Mouse (Mus musculus): ENCODE measurements around the gene Spata32. TPM values are rescaled to one million over a fixed set of nuclear protein-coding genes. Genes with fewer than 3 reads are reported as not detected.
A peak's percentile ranks its signal among the peaks of the same experiment; 100 is the strongest.

Spata32 gene
- total and polyA plus RNA-seq, 3 experiments, result not detected

DNA sequence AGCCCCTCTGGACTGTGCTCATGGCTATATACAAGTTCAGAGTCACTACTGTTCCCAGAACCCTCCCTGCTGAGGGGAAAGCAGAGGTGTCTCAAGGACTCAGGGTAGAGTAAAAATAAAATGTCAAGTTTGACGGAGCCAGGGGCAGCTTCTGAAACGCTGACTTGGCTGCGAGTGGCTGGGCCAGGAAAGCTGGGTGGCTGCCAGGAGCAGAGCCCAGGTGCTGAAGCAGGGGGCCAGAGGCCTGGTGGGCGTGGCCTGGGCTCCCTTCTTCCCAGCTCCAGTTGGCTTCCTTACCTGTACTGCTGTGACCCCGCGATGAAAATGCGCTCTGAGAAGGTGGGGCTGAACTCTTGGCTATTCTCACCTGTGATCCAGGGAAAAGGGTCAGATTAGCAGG is 22.5 kb upstream of the Spata32 start:
- peaks cover 24 to 73% of the 10 kb centered on the region in 2 experiments for H3K4me1 ChIP-seq (ENCODE audit: control insufficient read depth in 1 of 2, insufficient read depth in 2 of 2)
- peaks cover under 1% of the 10 kb centered on the region; the same call in 1 of the 2 replicates for H3K79me2 ChIP-seq (replicated peaks; ENCODE audit: control insufficient read depth, extremely low read depth, insufficient read depth, poor library complexity, severe bottlenecking)
- H3K27ac ChIP-seq (ENCODE audit: insufficient read depth, low read depth), result no peak overlapping the region
- H3K4me3 ChIP-seq (replicated peaks in 1 of 3; ENCODE audit: low read depth in 2 of 3, low read length in 2 of 3, poor library complexity in 1 of 3), result no peak overlapping the region
- no peak for DNase-seq (ENCODE audit: extremely low read depth)
- peaks cover 12% of the 10 kb centered on the region for H3K9me3 ChIP-seq (replicated peaks; ENCODE audit: low read length)
- H3K36me3 ChIP-seq (replicated peaks in 1 of 2; ENCODE audit: control insufficient read depth in 1 of 2, insufficient read depth in 1 of 2, low read length in 1 of 2), result peaks cover 57 to 86% of the 10 kb centered on the region in 2 experiments
- in situ Hi-C loops (cut with MboI; ENCODE audit: low pct_ligation_motif_present, low pct_unique_long_range_greater_than_20kb, low sequenced_read_pairs) (no loop called here), dilution Hi-C loops (cut with MboI; ENCODE audit: extremely low pct_ligation_motif_present, extremely low pct_unique_long_range_greater_than_20kb, low sequenced_read_pairs) (no loop called here)
- TF ChIP-seq CTCF (conservative IDR thresholded peaks at IDR 0.05 in 1 of 2, IDR thresholded peaks at IDR 0.05 in 1 of 2; ENCODE audit: low read depth in 2 of 2, low read length in 2 of 2) (no peak), JUND (conservative IDR thresholded peaks at IDR 0.05; ENCODE audit: low read depth, low read length) (no peak), MEF2A (IDR thresholded peaks at IDR 0.05; ENCODE audit: borderline replicate concordance, low read depth, low read length) (no peak), HCFC1 (IDR thresholded peaks at IDR 0.05; ENCODE audit: low read depth, low read length) (no peak), MAFK (IDR thresholded peaks at IDR 0.05; ENCODE audit: insufficient replicate concordance, low read length) (no peak), MXI1 (IDR thresholded peaks at IDR 0.05; ENCODE audit: low read depth, low read length) (no peak), NRF1 (IDR thresholded peaks at IDR 0.05; ENCODE audit: low read depth, low read length) (no peak), SMC3 (IDR thresholded peaks at IDR 0.05; ENCODE audit: low read depth, low read length) (no peak), POLR2AphosphoS2 (IDR thresholded peaks at IDR 0.05; ENCODE audit: low read depth, low read length) (no peak), USF2 (conservative IDR thresholded peaks at IDR 0.05; ENCODE audit: low read depth, low read length) (no peak), ZC3H11A (IDR thresholded peaks at IDR 0.05; ENCODE audit: low read depth, low read length) (no peak), CHD1 (IDR thresholded peaks at IDR 0.05; ENCODE audit: low read depth, low read length) (no peak)
- no peak overlapping the region for H3K9ac ChIP-seq (ENCODE audit: insufficient read depth, low read depth)
- no peak overlapping the region for H3K4me2 ChIP-seq (ENCODE audit: insufficient read depth, low read depth, poor library complexity, severe bottlenecking)
- H3K27me3 ChIP-seq (replicated peaks), result no peaks in the 10 kb centered on the region

DNA sequence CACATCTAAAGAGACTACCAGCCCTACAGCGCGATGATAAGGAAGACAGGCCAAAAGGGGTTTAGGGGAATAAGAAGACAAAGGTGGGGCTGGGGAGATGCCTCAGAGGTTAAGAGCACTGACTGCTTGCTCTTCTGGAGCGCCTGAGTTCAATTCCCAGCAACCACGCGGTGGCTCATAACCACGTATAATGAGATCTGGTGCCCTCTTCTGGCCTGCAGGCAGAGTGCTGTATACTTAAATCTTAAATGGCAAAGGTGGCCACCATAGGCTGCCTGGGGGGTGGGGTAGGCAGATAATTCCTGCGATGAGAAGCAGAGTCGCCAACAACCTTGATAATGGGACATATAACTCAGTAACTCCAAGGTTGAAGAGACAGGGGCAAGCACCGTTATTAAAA is 19.5 kb upstream of the Spata32 start:
- peaks cover 25 to 76% of the 10 kb centered on the region in 2 experiments for H3K4me1 ChIP-seq (ENCODE audit: control insufficient read depth in 1 of 2, insufficient read depth in 2 of 2)
- H3K36me3 ChIP-seq (replicated peaks in 1 of 2; ENCODE audit: control insufficient read depth in 1 of 2, insufficient read depth in 1 of 2, low read length in 1 of 2), result peaks cover 56 to 90% of the 10 kb centered on the region in 2 experiments
- H3K9me3 ChIP-seq (replicated peaks; ENCODE audit: low read length), result peaks cover 12% of the 10 kb centered on the region
- in situ Hi-C loops (cut with MboI; ENCODE audit: low pct_ligation_motif_present, low pct_unique_long_range_greater_than_20kb, low sequenced_read_pairs) (loop anchor here (5.0 kb wide), 2 partner anchors 35 to 80 kb away; no protein-coding TSS in a partner anchor), dilution Hi-C loops (cut with MboI; ENCODE audit: extremely low pct_ligation_motif_present, extremely low pct_unique_long_range_greater_than_20kb, low sequenced_read_pairs) (no loop called here)
- H3K9ac ChIP-seq (ENCODE audit: insufficient read depth, low read depth), result no peak overlapping the region
- H3K27me3 ChIP-seq (replicated peaks), result no peaks in the 10 kb centered on the region
- no peak overlapping the region for H3K4me2 ChIP-seq (ENCODE audit: insufficient read depth, low read depth, poor library complexity, severe bottlenecking)
- peak; percentile 24 for TF ChIP-seq SMC3 (IDR thresholded peaks at IDR 0.05; ENCODE audit: low read depth, low read length)
- no peak for TF ChIP-seq IRF4 (IDR thresholded peaks at IDR 0.05; ENCODE audit: low read depth, low read length)
- TF ChIP-seq PAX5 (IDR thresholded peaks at IDR 0.05; ENCODE audit: low read length), result no peak
- no peak for TF ChIP-seq BHLHE40 (IDR thresholded peaks at IDR 0.05; ENCODE audit: low read depth, low read length)
- TF ChIP-seq RCOR1 (conservative IDR thresholded peaks at IDR 0.05; ENCODE audit: low read depth, low read length), result no peak
- no peak for TF ChIP-seq MAFK (IDR thresholded peaks at IDR 0.05; ENCODE audit: insufficient replicate concordance, low read length)
- peak; percentile 9 for TF ChIP-seq RAD21 (IDR thresholded peaks at IDR 0.05; ENCODE audit: low read depth, low read length)
- TF ChIP-seq USF2 (conservative IDR thresholded peaks at IDR 0.05; ENCODE audit: low read depth, low read length), result no peak
- TF ChIP-seq MAX (IDR thresholded peaks at IDR 0.05; ENCODE audit: low read length), result no peak
- TF ChIP-seq CTCF (conservative IDR thresholded peaks at IDR 0.05 in 1 of 2, IDR thresholded peaks at IDR 0.05 in 1 of 2; ENCODE audit: low read depth in 2 of 2, low read length in 2 of 2), result peak; percentile 23 to 49; a peak in 3 of 4 replicates
- TF ChIP-seq E2F4 (IDR thresholded peaks at IDR 0.05; ENCODE audit: insufficient replicate concordance, low read depth, low read length), result no peak
- DNase-seq (ENCODE audit: extremely low read depth), result peak; percentile 41
- H3K4me3 ChIP-seq (replicated peaks in 1 of 3; ENCODE audit: low read depth in 2 of 3, low read length in 2 of 3, poor library complexity in 1 of 3), result no peak overlapping the region
- no peaks in the 10 kb centered on the region for H3K79me2 ChIP-seq (replicated peaks; ENCODE audit: control insufficient read depth, extremely low read depth, insufficient read depth, poor library complexity, severe bottlenecking)
- peak overlapping the region; percentile 66; the same call in 1 of the 2 replicates for H3K27ac ChIP-seq (ENCODE audit: insufficient read depth, low read depth)

Measured in CH12.LX (cell line).